Mouse (Mus musculus) frontal cortex, postnatal 14 days (tissue): ENCODE measurements around the gene H1f0.

Source experiments
- DNase-seq, 2 experiments: peaks; one replicate each; pipeline ENCODE4 v3.0.0; 2022; ENCODE audit warnings: low spot score in 2 of 2

H1f0 gene

GRCm38 (mm10) chr15:79071117-79072039, 43.1 kb downstream of the H1f0 start:
- DNase-seq, result no peak

GRCm38 (mm10) chr15:79073752-79074151, 45.5 kb downstream of the H1f0 start:
- DNase-seq, result no peak

GRCm38 (mm10) chr15:79074446-79074845, 46.2 kb downstream of the H1f0 start:
- DNase-seq, result no peak

GRCm38 (mm10) chr15:79074913-79075532, 46.8 kb downstream of the H1f0 start, which contains the start of gene Eif3l:
Gene Eif3l, plus strand, starts transcription at chr15:79075179.
- DNase-seq, result peak; percentile 73 to 79

GRCm38 (mm10) chr15:79075658-79076365, 47.6 kb downstream of the H1f0 start:
- no peak for DNase-seq

- DNase-seq, result no peak
Measured at GRCm38 (mm10) chr15:79079567-79079966, 51.3 kb downstream of the H1f0 start.
